In genomic region chr19:28964552-28964903, GRCm38 (mm10) we compare ENCODE assay signal across 8 mouse cellular contexts. TPM values are rescaled to one million over a fixed set of nuclear protein-coding genes. Genes with fewer than 3 reads are reported as not detected.
DNase-seq lines count a peak whose midpoint lies in the region; ATAC-seq and TF ChIP-seq lines count a peak whose summit lies in the region.

No protein-coding gene starts in this region.

- H3K4me2 ChIP-seq in limb, embryonic 13.5 days (replicated peaks) = peak overlapping the region; percentile 95

- H3K27me3 ChIP-seq in megakaryocyte, embryonic 14.5 days (replicated peaks) = no peaks in the 10 kb centered on the region
- H3K27me3 ChIP-seq in limb, embryonic 13.5 days = 0 out of 2 replicates have a peak, but pooled peaks cover 6% of the 10 kb centered on the region
- H3K27me3 ChIP-seq in small intestine, adult 2 months (ENCODE audit: control insufficient read depth, insufficient read depth, low read length) = no peaks in the 10 kb centered on the region

- ATAC-seq in cerebellum, adult (ENCODE audit: insufficient number of reproducible peaks, low FRiP score, low TSS enrichment) = peak; percentile 16; the same call in 1 of the 2 replicates
- no peak for ATAC-seq in megakaryocyte, adult 5-6 weeks (ENCODE audit: poor library complexity, severe bottlenecking)
- no peak for ATAC-seq in limb, embryonic 13.5 days (ENCODE audit: low FRiP score, low read depth)

- no peaks in the 10 kb centered on the region for H3K9me3 ChIP-seq in megakaryocyte, embryonic 14.5 days
- H3K9me3 ChIP-seq in limb, embryonic 13.5 days = no peaks in the 10 kb centered on the region

- peak overlapping the region; percentile 82 for H3K9ac ChIP-seq in limb, embryonic 13.5 days

- H3K4me1 ChIP-seq in megakaryocyte, embryonic 14.5 days = peaks cover 43% of the 10 kb centered on the region
- H3K4me1 ChIP-seq in limb, embryonic 13.5 days = peaks cover 20% of the 10 kb centered on the region
- peaks cover 10% of the 10 kb centered on the region; the same call in 1 of the 2 replicates for H3K4me1 ChIP-seq in small intestine, adult 2 months (ENCODE audit: control insufficient read depth, insufficient read depth, insufficient read length, low read length)

- H3K4me3 ChIP-seq in megakaryocyte, embryonic 14.5 days (replicated peaks) = peak overlapping the region; percentile 98
- peak overlapping the region; percentile 84 for H3K4me3 ChIP-seq in limb, embryonic 13.5 days
- H3K4me3 ChIP-seq in small intestine, adult 2 months (ENCODE audit: low read depth, low read length) = peak overlapping the region; percentile 99

- 7% methylated on average over 16 of the region's 16 CpGs for WGBS in limb, embryonic 13.5 days
- WGBS in small intestine, adult 2 months = 4% methylated on average over 16 of the region's 16 CpGs

- no peak for TF ChIP-seq CTCF in small intestine, adult 2 months (IDR thresholded peaks at IDR 0.05; ENCODE audit: extremely low read depth, insufficient read length, insufficient replicate concordance, low read depth, low read length)

- peaks cover 17% of the 10 kb centered on the region for H3K36me3 ChIP-seq in megakaryocyte, embryonic 14.5 days (replicated peaks; ENCODE audit: low read length)
- no peaks in the 10 kb centered on the region for H3K36me3 ChIP-seq in limb, embryonic 13.5 days
- H3K36me3 ChIP-seq in small intestine, adult 2 months (ENCODE audit: control insufficient read depth, insufficient read depth, low read length) = peaks cover 9% of the 10 kb centered on the region

- TF ChIP-seq POLR2A in small intestine, adult 2 months (IDR thresholded peaks at IDR 0.05; ENCODE audit: low read depth, low read length) = no peak

- DNase-seq in cerebellum, postnatal 10 days = no peak
- DNase-seq in thymus, postnatal 0 days (ENCODE audit: low spot score) = no peak
- DNase-seq in cerebellum, adult 9-10 months = no peak

- H3K27ac ChIP-seq in limb, embryonic 13.5 days = no peak overlapping the region
- H3K27ac ChIP-seq in small intestine, adult 2 months (ENCODE audit: insufficient read depth, low read depth, low read length) = peak overlapping the region; percentile 92; the same call in 1 of the 2 replicates

RNA-seq across cellular contexts. Expression of gene Plpp6, which starts 0.8 kb away (rescaled TPM):
- polyA plus RNA-seq in megakaryocyte, embryonic 14.5 days (2012; ENCODE audit: insufficient read depth, low replicate concordance) = 5.6 and 7.0 TPM in 2 replicates
- 15.6 and 16.1 TPM in 2 replicates for total RNA-seq in megakaryocyte, adult 5-6 weeks (2015)
- 6.7 and 7.2 TPM in 2 replicates for total RNA-seq in megakaryocyte, adult 5-6 weeks (2017)
- polyA plus RNA-seq in limb, embryonic 13.5 days (2015; fragmentation: Nextera tagmentation; extraction: Ambion mirVana) = 4.9 and 5.8 TPM in 2 replicates
- polyA plus RNA-seq in small intestine, adult 2 months (2012; rRNA removed) = 15.6 and 27.8 TPM in 2 replicates
- 8.5 TPM in 2 replicates for polyA plus RNA-seq in thymus, postnatal 0 days (2015; fragmentation: Nextera tagmentation; extraction: Ambion mirVana)

RNA-seq across cellular contexts. Expression of gene 4430402I18Rik, which starts 3.1 kb away (rescaled TPM):
- not detected in 2 replicates for polyA plus RNA-seq in megakaryocyte, embryonic 14.5 days (2012; ENCODE audit: insufficient read depth, low replicate concordance)
- total RNA-seq in megakaryocyte, adult 5-6 weeks (2015) = 0.11 TPM in 1 of 2 replicates, not detected in the other
- 0.11 TPM in 1 of 2 replicates, not detected in the other for total RNA-seq in megakaryocyte, adult 5-6 weeks (2017)
- polyA plus RNA-seq in limb, embryonic 13.5 days (2015; fragmentation: Nextera tagmentation; extraction: Ambion mirVana) = 0.43 and 0.89 TPM in 2 replicates
- 0.38 and 1.2 TPM in 2 replicates for polyA plus RNA-seq in small intestine, adult 2 months (2012; rRNA removed)
- 0.42 and 0.83 TPM in 2 replicates for polyA plus RNA-seq in thymus, postnatal 0 days (2015; fragmentation: Nextera tagmentation; extraction: Ambion mirVana)

RNA-seq across cellular contexts. Expression of gene Cdc37l1, which starts 25.6 kb away (rescaled TPM):
- 2.2 and 2.4 TPM in 2 replicates for polyA plus RNA-seq in megakaryocyte, embryonic 14.5 days (2012; ENCODE audit: insufficient read depth, low replicate concordance)
- 25.6 and 33.3 TPM in 2 replicates for total RNA-seq in megakaryocyte, adult 5-6 weeks (2015)
- total RNA-seq in megakaryocyte, adult 5-6 weeks (2017) = 28.3 and 39.9 TPM in 2 replicates
- polyA plus RNA-seq in limb, embryonic 13.5 days (2015; fragmentation: Nextera tagmentation; extraction: Ambion mirVana) = 45.0 and 45.2 TPM in 2 replicates
- 1.7 and 2.6 TPM in 2 replicates for polyA plus RNA-seq in small intestine, adult 2 months (2012; rRNA removed)
- 27.2 and 32.2 TPM in 2 replicates for polyA plus RNA-seq in thymus, postnatal 0 days (2015; fragmentation: Nextera tagmentation; extraction: Ambion mirVana)
